ENCODE assay signal across 15 mouse cellular contexts in the genomic region with DNA sequence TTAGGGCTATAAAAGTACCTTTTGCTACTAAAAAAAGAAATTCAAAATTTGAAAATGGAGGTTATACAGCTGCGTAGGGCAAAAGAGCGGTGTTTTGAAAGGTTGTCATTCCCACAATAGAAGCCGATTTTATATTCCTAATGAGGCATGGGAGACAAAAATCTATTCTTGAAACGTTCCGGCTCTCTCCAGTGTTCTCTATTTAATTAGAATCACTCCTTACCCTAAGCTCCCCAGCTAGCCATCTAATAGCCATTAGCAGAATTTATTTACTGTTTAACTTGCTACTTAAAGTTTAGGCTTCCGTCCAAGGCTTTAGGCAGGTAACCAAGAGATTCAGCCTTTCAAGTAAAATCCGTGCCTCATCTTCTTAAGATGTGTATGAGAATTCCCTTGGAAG.
"Had no signal": no experiment of that assay in that cellular context is flagged by ENCODE, and none has a peak within 500 bp of the region (broad histone marks: within the 10 kb centered on the region; RNA-seq: fewer than 3 reads in every experiment).

No protein-coding gene starts in this region.

- H3K4me1 ChIP-seq: neural tube, embryonic 15.5 days; stomach, embryonic 15.5 days had no signal

- H3K9ac ChIP-seq: neural tube, embryonic 15.5 days; stomach, embryonic 15.5 days had no signal

- H3K9me3 ChIP-seq: neural tube, embryonic 15.5 days; stomach, embryonic 15.5 days had no signal

- H3K27ac ChIP-seq: neural tube, embryonic 15.5 days; stomach, embryonic 15.5 days; stomach, postnatal 0 days had no signal

- H3K36me3 ChIP-seq: neural tube, embryonic 15.5 days; stomach, embryonic 15.5 days had no signal

- H3K4me3 ChIP-seq: neural tube, embryonic 15.5 days; stomach, embryonic 15.5 days had no signal

- H3K27me3 ChIP-seq: neural tube, embryonic 15.5 days; stomach, embryonic 15.5 days had no signal

- H3K4me2 ChIP-seq: neural tube, embryonic 15.5 days; stomach, embryonic 15.5 days had no signal

- DNase-seq: retina, postnatal 1 day; right cerebral cortex, adult 18-20 months; right cerebral cortex, postnatal 14 days; right cerebral cortex, postnatal 25 days; right cerebral cortex, postnatal 4 days; spleen, adult 18-20 months; thymus, adult 18-20 months; thymus, adult 2 months; thymus, postnatal 14 days; thymus, postnatal 25 days; thymus, postnatal 36 days; thymus, postnatal 4 days had no signal
